Mouse (Mus musculus) hindbrain, embryonic 15.5 days (tissue): ENCODE measurements at regions not wholly inside any gene's neighbourhood (a gene's known extent, or its start where the extent isn't known, plus 50 kb on each side); places are given as distances from the start of the nearest gene placed in this dataset.

Source experiments
- ATAC-seq: fragments of 200-750 bp; cut with Nextera tagmentation; 2 replicates; pipeline ENCODE4 v1.8.0; 2017; ENCODE audit warnings: low read depth, moderate number of reproducible peaks, moderate TSS enrichment; ENCODE audit not compliant: low FRiP score
- H3K27ac ChIP-seq: fragments of 300-500 bp; sonication (generic); replicated peaks from 2 replicates; pipeline ENCODE4 v1.5.1; 2015; ENCODE audit warnings: mild to moderate bottlenecking, inconsistent platforms
- H3K27me3 ChIP-seq: fragments of 300-500 bp; sonication (generic); 2 replicates; pipeline ENCODE4 v1.6.1; 2015; ENCODE audit warnings: control low read depth, inconsistent platforms
- H3K36me3 ChIP-seq: fragments of 300-500 bp; sonication (generic); 2 replicates; pipeline ENCODE4 v1.6.1; 2015; ENCODE audit warnings: control low read depth, inconsistent platforms
- H3K4me1 ChIP-seq: fragments of 300-500 bp; sonication (generic); replicated peaks from 2 replicates; pipeline ENCODE4 v1.6.1; 2015; ENCODE audit warnings: control low read depth, inconsistent platforms
- H3K4me2 ChIP-seq: fragments of 300-500 bp; sonication (generic); 2 replicates; pipeline ENCODE4 v1.6.1; 2015; ENCODE audit warnings: moderate library complexity, mild to moderate bottlenecking, inconsistent platforms
- H3K4me3 ChIP-seq: fragments of 300-500 bp; sonication (generic); 2 replicates; pipeline ENCODE4 v1.5.1; 2015; ENCODE audit warnings: mild to moderate bottlenecking, inconsistent platforms
- H3K9ac ChIP-seq: fragments of 300-500 bp; sonication (generic); 2 replicates; pipeline ENCODE4 v1.6.1; 2015; ENCODE audit warnings: inconsistent platforms
- H3K9me3 ChIP-seq: fragments of 300-500 bp; sonication (generic); 2 replicates; pipeline ENCODE4 v1.6.1; 2016; ENCODE audit warnings: control low read depth, inconsistent platforms
- whole genome bisulfite sequencing: fragments of 180-500 bp; shearing (Covaris S2); methylation state at CpG from one replicate; pipeline ENCODE4 v1.1.7; 2015; 5-methylcytosine and 5-hydroxymethylcytosine counted together

- no peaks in the 10 kb centered on the region for H3K4me1 ChIP-seq
- no peak overlapping the region for H3K4me2 ChIP-seq
- ATAC-seq = peak; percentile 34; the same call in 1 of the 2 replicates
- H3K9ac ChIP-seq = no peak overlapping the region
- no peak overlapping the region for H3K4me3 ChIP-seq
- H3K36me3 ChIP-seq = no peaks in the 10 kb centered on the region
- no peaks in the 10 kb centered on the region for H3K27me3 ChIP-seq
- no peaks in the 10 kb centered on the region for H3K9me3 ChIP-seq
- H3K27ac ChIP-seq = no peak overlapping the region
- 67% methylated on average over 12 of the region's 12 CpGs for WGBS
These were observed 116.6 kb upstream of the Kcnip4 start for GRCm38 (mm10) chr5:49641206-49641830.

GRCm38 (mm10) chr5:49639637-49640036, 114.9 kb upstream of the Kcnip4 start:
- no peaks in the 10 kb centered on the region for H3K4me1 ChIP-seq
- no peak overlapping the region for H3K4me3 ChIP-seq
- H3K4me2 ChIP-seq = no peak overlapping the region
- no peaks in the 10 kb centered on the region for H3K36me3 ChIP-seq
- H3K9ac ChIP-seq = no peak overlapping the region
- WGBS = 94% methylated on average over 4 of the region's 4 CpGs
- no peak for ATAC-seq
- no peaks in the 10 kb centered on the region for H3K27me3 ChIP-seq
- no peak overlapping the region for H3K27ac ChIP-seq
- H3K9me3 ChIP-seq = no peaks in the 10 kb centered on the region

GRCm38 (mm10) chr5:49620152-49620551, 95.4 kb upstream of the Kcnip4 start:
- 82% methylated on average over 1 of the region's 1 CpGs for WGBS
- no peak for ATAC-seq
- no peak overlapping the region for H3K9ac ChIP-seq

GRCm38 (mm10) chr5:49606761-49607160, 82.1 kb upstream of the Kcnip4 start:
- Histone ChIP-seq H3K9ac (no peak overlapping the region), H3K27me3 (no peaks in the 10 kb centered on the region), H3K4me1 (no peaks in the 10 kb centered on the region), H3K27ac (no peak overlapping the region), H3K9me3 (no peaks in the 10 kb centered on the region), H3K4me3 (no peak overlapping the region), H3K4me2 (no peak overlapping the region), H3K36me3 (no peaks in the 10 kb centered on the region)
- ATAC-seq = no peak
- 29% methylated on average over 1 of the region's 1 CpGs for WGBS

More at GRCm38 (mm10) chr5:49620152-49620551, 95.4 kb upstream of the Kcnip4 start:
- Histone ChIP-seq H3K36me3 (no peaks in the 10 kb centered on the region), H3K27ac (no peak overlapping the region), H3K4me3 (no peak overlapping the region), H3K4me2 (no peak overlapping the region), H3K9me3 (no peaks in the 10 kb centered on the region), H3K4me1 (no peaks in the 10 kb centered on the region), H3K27me3 (no peaks in the 10 kb centered on the region)

GRCm38 (mm10) chr5:49580777-49581176, 56.1 kb upstream of the Kcnip4 start:
- 90% methylated on average over 3 of the region's 3 CpGs for WGBS
- H3K27ac ChIP-seq = no peak overlapping the region
- H3K4me2 ChIP-seq = no peak overlapping the region
- H3K36me3 ChIP-seq = no peaks in the 10 kb centered on the region
- H3K27me3 ChIP-seq = no peaks in the 10 kb centered on the region
- no peak overlapping the region for H3K9ac ChIP-seq
- H3K4me1 ChIP-seq = no peaks in the 10 kb centered on the region
- no peak for ATAC-seq
- H3K9me3 ChIP-seq = no peaks in the 10 kb centered on the region
- H3K4me3 ChIP-seq = no peak overlapping the region

GRCm38 (mm10) chr5:49575901-49576300, 51.2 kb upstream of the Kcnip4 start:
- no peak overlapping the region for H3K9ac ChIP-seq
- H3K4me1 ChIP-seq = no peaks in the 10 kb centered on the region
- no peaks in the 10 kb centered on the region for H3K9me3 ChIP-seq
- H3K36me3 ChIP-seq = no peaks in the 10 kb centered on the region
- no peak overlapping the region for H3K27ac ChIP-seq
- no peak overlapping the region for H3K4me3 ChIP-seq
- no peaks in the 10 kb centered on the region for H3K27me3 ChIP-seq
- ATAC-seq = no peak
- H3K4me2 ChIP-seq = no peak overlapping the region
- WGBS = 72% methylated on average over 2 of the region's 2 CpGs
